Mouse (Mus musculus): ENCODE measurements around the gene Tspan18. TPM values are rescaled to one million over a fixed set of nuclear protein-coding genes. Genes with fewer than 3 reads are reported as not detected.

Tspan18 gene
- 4.3 TPM in 2 replicates for polyA plus RNA-seq (2012; rRNA removed)

DNA sequence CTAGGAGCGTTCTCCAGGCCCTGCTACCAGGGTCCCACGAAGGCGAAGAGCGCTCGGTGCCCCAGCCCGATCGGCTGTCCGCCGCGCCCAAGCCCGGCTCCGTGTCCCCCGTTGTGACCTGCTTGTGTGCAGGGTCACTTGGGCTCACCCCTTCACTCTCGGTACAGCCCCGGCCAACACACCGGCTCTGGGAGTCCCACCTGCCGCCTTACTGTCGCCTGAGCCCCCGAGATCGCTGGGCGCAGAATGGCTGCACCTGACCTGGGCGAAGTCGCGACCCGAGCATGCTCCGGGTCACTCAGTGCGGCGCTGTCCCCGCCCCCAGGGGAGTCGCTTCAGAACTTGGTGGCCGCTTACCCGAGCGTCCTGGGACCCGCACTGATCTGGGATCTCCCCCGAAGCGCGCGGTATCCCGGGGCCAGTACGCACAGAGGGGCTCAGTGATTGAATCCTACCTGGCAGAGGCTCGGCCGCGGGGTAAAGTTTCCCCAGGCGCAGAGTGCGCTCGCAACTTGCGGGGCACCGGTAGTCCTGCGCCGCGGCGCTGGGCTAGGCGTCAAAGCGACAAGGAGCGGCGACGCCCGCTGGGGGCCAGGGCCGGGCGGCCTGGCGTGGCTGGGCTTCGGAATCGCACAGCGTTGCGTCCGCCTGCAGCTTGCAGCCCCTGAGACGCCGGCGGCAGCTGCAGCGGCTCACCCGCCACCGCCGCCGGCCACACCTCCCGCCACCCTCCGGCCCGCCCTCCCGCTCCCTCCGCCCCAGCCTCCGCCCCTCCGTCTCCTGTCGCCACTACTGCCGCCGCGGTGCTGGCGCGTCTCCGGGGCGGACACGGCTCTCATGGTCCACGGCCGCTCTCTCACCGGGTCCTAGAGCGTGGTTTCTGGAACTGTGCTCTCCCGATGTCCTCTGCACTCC is at the start of gene Tspan18:
TSS of gene Tspan18 (minus strand) at position 689 of the 915 bp plus-strand sequence.
- peak in 1 of 2 experiments; percentile 13 for DNase-seq (ENCODE audit: extremely low spot score in 1 of 2, low spot score in 1 of 2)

- DNase-seq (ENCODE audit: extremely low spot score in 1 of 2, low spot score in 1 of 2), result peak in 1 of 2 experiments; percentile 7
Measured at GRCm38 (mm10) chr2:93383831-93384230, 49.5 kb upstream of the Tspan18 start.

DNA sequence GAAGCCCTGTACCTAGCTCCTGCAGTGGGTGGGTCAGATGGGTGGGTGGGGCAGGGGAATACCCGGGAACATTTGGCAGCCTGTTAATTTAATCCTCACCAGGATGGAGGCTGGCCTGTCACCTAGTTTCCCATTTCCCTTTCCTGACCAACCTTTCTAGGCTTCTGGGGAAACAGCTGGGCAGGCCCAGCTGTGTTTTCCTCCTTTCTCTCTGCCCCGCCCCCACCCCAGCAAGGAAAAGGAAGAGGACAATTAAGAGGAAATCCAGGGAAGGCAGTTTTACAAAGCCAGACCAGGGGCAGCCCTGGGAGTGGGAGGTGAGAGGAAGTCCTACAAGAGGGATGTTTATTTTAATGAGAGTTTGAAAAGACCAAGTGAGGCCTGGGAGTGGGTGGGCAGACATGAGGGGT is 46.4 kb upstream of the Tspan18 start:
- no peak for DNase-seq (ENCODE audit: extremely low spot score in 1 of 2, low spot score in 1 of 2)

- DNase-seq (ENCODE audit: extremely low spot score in 1 of 2, low spot score in 1 of 2), result peak in 1 of 2 experiments; percentile 51
Measured at GRCm38 (mm10) chr2:93377797-93378196, 43.5 kb upstream of the Tspan18 start.

DNA sequence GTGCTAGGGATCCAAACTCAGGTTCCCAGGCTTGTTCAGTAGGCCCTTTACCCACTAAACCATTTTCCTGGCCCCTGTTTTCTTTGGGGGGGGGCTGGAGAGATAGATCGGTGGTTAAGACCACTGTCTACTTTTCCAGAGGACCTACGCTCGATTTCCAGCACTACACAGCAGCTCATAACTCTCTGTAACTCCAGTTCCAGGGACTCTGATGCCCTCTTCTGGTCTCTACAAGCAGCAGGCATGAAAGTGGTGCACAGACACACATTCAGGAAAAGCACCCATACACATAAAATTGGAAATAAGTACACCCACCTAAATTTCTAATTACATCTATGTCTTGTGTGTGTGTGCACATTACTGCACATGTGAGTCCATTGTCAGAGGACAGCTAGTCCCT is 42.9 kb upstream of the Tspan18 start:
- no peak for DNase-seq (ENCODE audit: extremely low spot score in 1 of 2, low spot score in 1 of 2)

- no peak for DNase-seq (ENCODE audit: extremely low spot score in 1 of 2, low spot score in 1 of 2)
Measured at GRCm38 (mm10) chr2:93372872-93373271, 38.6 kb upstream of the Tspan18 start.

DNA sequence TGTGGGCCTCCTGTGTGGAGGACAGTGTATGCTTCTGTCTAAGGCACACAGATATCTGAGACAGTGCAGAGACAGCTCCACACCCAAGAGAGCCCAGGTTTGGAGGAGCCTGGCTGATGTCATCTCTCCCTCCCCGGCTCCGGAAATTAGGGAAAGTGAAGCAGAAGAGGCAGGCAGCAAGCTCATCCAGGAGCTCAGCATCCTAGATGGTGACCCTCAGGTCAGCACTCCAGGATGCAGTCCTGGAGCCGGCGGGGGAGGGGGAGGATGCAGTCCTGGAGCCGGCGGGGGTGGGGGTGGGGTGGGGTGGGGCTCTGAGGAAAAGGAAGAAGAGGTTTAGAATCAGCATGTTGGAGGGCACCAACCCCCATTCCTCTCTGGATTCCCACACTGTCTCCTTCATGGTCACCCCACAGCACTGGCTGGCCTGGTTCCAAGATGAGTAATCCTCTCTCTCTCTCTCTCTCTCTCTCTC is 37.8 kb upstream of the Tspan18 start:
- peak in 1 of 2 experiments; percentile 8 for DNase-seq (ENCODE audit: extremely low spot score in 1 of 2, low spot score in 1 of 2)

DNA sequence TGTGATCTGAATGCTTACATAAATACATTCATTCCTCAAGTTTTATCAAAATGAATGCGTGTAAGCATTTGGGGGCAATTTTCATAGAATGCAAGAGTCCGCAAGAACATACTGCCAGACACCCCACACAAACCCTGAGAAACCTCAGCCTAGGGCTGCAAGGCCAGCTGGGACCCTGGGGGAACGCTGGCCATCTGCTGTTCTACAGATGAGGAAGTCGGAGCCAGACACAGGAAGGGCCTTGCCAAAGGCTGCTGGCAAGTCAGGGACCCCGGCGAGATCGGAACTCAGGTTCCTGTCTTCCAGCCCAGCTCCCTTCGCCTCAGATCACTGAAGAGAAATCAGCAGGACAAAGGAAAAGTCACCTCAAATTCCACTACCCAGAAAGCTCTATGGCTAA is 34.6 kb upstream of the Tspan18 start:
- peak in 1 of 2 experiments; percentile 6 for DNase-seq (ENCODE audit: extremely low spot score in 1 of 2, low spot score in 1 of 2)

DNA sequence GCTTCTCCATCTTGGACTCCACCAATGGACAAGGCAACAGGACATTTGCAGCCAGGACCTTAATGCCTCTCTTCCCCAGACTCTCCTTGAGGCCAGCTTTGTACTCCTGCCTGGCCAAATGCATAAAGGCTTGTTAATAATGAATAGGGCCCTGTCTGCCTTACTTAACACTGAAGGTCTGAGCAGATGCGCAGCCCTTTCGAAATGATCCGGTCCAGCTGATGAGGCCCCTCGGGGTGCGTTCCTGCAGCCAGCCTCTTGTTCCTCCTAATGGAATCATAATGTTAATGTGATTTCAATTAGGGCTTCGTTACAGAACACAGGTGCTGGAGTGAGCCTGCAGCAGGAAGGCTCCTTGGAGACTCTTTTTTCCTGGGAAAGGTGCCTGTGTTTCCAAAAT is 33.7 kb upstream of the Tspan18 start:
- no peak for DNase-seq (ENCODE audit: extremely low spot score in 1 of 2, low spot score in 1 of 2)

GRCm38 (mm10) chr2:93365411-93365810 is 31.1 kb upstream of the Tspan18 start:
- no peak for DNase-seq (ENCODE audit: extremely low spot score in 1 of 2, low spot score in 1 of 2)

GRCm38 (mm10) chr2:93364951-93365350 is 30.6 kb upstream of the Tspan18 start:
- no peak for DNase-seq (ENCODE audit: extremely low spot score in 1 of 2, low spot score in 1 of 2)

GRCm38 (mm10) chr2:93361454-93361853 is 27.1 kb upstream of the Tspan18 start:
- no peak for DNase-seq (ENCODE audit: extremely low spot score in 1 of 2, low spot score in 1 of 2)

DNA sequence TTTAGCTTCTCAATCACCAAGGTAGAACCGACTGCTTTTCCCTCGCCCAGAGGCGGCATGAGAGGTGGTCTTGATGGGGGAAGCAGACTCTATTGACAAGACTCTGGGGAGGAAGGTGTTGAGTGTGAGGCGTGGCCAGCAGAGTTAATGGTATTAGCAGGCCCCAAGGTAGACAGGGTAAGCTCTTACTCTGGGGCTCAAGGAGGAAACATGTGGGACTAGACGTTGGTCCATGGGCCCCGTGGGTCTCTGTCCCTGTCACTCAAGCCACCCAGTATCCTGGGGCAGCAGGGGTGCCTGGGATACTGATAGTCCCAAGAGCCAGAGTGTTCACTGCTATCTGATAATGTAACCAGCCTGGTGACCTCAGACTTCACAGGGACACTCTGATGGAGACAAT is 26.0 kb upstream of the Tspan18 start:
- DNase-seq (ENCODE audit: extremely low spot score in 1 of 2, low spot score in 1 of 2), result no peak

DNA sequence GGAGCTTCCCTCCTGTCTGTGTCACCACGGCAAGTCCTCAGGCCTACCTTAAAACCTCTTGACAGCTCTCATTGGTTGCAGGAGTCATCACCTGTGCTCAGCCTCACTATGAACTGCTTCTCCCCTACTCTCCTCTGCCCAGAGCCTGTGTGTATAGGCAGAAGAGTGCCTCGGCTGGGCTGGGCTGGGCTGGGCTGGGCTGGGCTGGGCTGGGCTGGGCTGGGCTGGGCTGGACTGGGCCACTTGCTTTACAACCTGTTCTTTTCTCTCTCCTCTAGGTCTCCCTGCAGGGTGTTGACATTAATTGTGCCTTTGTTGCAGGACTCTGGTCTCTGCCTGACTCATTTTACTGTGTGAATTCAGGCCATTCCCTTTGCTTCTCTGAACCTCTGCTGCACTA is 23.1 kb upstream of the Tspan18 start:
- DNase-seq (ENCODE audit: extremely low spot score in 1 of 2, low spot score in 1 of 2), result no peak

- DNase-seq (ENCODE audit: extremely low spot score in 1 of 2, low spot score in 1 of 2), result peak in 1 of 2 experiments; percentile 8
Measured at GRCm38 (mm10) chr2:93355845-93356244, 21.5 kb upstream of the Tspan18 start.

DNA sequence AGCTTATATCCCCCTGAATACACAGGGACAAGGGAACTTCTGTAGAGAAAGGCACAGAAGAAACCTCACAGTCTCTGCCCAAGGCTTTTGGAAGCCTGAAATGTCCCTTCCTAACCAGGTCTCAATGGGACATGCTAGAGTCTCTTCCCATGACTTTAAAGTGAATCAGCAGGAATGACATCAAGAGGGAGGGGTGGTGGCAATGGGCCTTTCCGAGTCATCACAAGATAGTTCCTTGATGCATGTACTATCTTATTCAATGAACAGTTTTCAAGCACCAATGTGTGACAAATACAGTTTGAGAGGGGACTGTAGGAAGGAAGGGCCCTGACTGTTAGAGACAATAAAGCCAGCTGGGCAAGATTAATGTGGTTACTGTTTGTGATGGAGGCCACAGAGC is 20.3 kb upstream of the Tspan18 start:
- DNase-seq (ENCODE audit: extremely low spot score in 1 of 2, low spot score in 1 of 2), result no peak

DNA sequence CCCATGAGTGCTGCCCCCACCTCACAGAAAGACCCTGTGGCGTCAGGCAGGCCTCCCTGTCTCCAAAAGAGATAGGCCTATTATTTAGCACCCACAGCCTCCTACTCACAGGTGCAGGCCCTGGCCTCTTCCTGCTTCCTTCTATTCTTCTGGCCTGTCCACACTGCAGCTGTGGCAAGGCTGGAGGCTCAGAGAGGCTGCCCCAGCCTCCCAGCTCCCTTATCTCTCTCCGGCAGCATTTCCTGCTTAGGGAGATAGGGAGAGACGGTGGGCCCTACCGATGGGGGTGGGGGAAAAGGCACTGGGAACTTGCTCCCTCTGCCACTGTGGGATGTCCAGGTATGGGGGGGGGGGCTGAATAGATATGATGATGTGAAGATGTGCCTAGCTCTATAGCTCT is 19.4 kb upstream of the Tspan18 start:
- no peak for DNase-seq (ENCODE audit: extremely low spot score in 1 of 2, low spot score in 1 of 2)

DNA sequence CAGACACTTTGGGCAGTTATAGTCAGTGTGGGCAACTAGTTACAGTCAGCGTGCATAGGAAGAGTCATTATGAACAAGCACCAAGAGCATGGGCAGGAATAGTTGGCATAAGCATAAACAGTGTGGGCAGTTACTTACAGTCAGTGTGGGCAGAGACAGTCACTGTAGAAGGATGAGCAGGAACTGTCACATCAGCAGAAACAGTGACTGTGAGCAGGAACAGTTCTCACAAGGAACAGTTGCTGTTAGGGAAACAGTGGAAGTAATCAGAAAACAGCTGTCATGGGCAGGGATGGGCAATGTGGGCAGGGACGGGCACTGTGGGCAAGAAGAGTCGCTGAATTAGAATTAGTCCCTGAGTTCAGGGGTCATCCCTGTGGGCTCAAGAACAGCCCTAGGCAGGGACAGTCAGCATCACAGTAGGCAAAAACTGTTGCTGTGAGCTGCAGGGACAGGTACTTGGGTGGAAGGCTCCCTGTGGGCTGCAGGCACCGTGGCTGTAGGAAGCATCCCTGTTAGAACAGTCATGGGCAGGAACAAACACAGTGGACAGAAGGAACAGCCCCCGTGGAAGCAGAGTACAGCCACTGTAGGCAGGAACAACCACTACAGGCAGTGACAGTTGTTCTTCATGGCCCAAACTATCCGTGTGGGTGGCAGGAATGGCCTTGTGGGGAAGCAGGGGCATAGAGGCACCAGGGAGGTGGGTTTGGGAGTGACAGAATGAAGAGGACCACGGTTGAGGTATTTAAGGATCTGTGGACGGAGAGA is 18.8 kb upstream of the Tspan18 start:
- DNase-seq (ENCODE audit: extremely low spot score in 1 of 2, low spot score in 1 of 2), result peak in 1 of 2 experiments; percentile 10

DNA sequence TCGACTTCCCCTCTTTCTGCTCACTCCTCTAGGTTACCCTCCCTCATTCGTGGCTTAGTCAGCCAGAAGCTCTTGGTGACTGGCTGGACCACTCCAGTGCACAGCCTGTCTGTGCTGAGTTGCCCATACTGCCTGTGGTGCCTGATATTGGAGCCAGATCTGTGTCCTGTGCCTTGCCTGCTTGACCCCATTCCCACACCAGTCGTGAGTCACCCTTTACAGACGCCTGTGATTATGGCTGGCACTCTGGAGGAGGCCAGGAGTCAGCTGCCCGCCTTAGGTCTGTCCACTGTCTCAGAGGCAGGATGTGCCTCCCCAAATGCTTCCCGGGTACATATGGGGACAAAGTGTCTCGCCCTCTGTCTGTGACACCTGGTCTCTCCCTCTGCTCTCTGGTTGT is 17.0 kb upstream of the Tspan18 start:
- DNase-seq (ENCODE audit: extremely low spot score in 1 of 2, low spot score in 1 of 2), result no peak

- no peak for DNase-seq (ENCODE audit: extremely low spot score in 1 of 2, low spot score in 1 of 2)
Measured at GRCm38 (mm10) chr2:93347018-93347417, 12.7 kb upstream of the Tspan18 start.

GRCm38 (mm10) chr2:93346609-93347008 is 12.3 kb upstream of the Tspan18 start:
- DNase-seq (ENCODE audit: extremely low spot score in 1 of 2, low spot score in 1 of 2), result no peak
